Comparison of ENCODE assay signal across 8 mouse cellular contexts in the genomic region with DNA sequence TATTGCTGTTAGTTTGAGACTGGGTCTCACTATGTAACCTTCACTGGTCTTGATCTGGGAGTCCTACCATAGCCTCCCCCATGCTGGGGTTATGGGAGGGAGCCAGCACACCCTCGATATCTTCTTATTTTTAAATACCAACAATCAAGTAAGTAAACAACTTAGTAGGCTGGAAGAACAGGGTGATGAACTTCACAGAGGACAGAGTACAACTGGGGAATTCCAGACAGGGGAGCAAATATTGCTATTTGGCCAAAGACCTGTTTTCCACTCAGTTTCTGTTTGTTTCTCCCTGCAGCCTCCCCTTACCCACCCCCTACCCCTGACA. TPM values are rescaled to one million over a fixed set of nuclear protein-coding genes. Genes with fewer than 3 reads are reported as not detected.
DNase-seq lines count a peak whose midpoint lies in the region; ATAC-seq and TF ChIP-seq lines count a peak whose summit lies in the region.

No protein-coding gene starts in this region.

- H3K36me3 ChIP-seq in heart, embryonic 10.5 days, result peaks cover 5% of the 10 kb centered on the region; the same call in 1 of the 2 replicates
- H3K36me3 ChIP-seq in E14TG2a.4 (ENCODE audit: insufficient read depth, low read length), result peaks cover 3% of the 10 kb centered on the region; the same call in 1 of the 2 replicates
- no peaks in the 10 kb centered on the region for H3K36me3 ChIP-seq in forebrain, embryonic 15.5 days
- H3K36me3 ChIP-seq in liver, embryonic 16.5 days (ENCODE audit: control insufficient read depth, insufficient read depth), result no peaks in the 10 kb centered on the region

- 71% methylated on average over 1 of the region's 1 CpGs for WGBS in heart, embryonic 10.5 days
- WGBS in forebrain, embryonic 15.5 days, result 68% methylated on average over 1 of the region's 1 CpGs
- 11% methylated on average over 1 of the region's 1 CpGs for WGBS in liver, embryonic 16.5 days (ENCODE audit: insufficient replicate concordance)

- peak overlapping the region; percentile 84 for H3K4me2 ChIP-seq in forebrain, embryonic 15.5 days (replicated peaks)
- H3K4me2 ChIP-seq in liver, embryonic 16.5 days (ENCODE audit: low read depth, low read length), result peak overlapping the region; percentile 83

- peak overlapping the region; percentile 67; the same call in 1 of the 2 replicates for H3K9ac ChIP-seq in forebrain, embryonic 15.5 days (replicated peaks)
- peak overlapping the region; percentile 70 for H3K9ac ChIP-seq in liver, embryonic 16.5 days (ENCODE audit: low read depth, low read length)

- 0 out of 2 replicates have a peak overlapping the region, but pooled peaks have one; percentile 93 for H3K27ac ChIP-seq in heart, embryonic 10.5 days
- peak overlapping the region; percentile 85; the same call in 1 of the 2 replicates for H3K27ac ChIP-seq in forebrain, embryonic 15.5 days (replicated peaks)
- H3K27ac ChIP-seq in liver, embryonic 16.5 days (ENCODE audit: low read length), result peak overlapping the region; percentile 84

- peak overlapping the region; percentile 83 for H3K4me3 ChIP-seq in heart, embryonic 10.5 days
- H3K4me3 ChIP-seq in E14TG2a.4 (replicated peaks; ENCODE audit: low read length), result peak overlapping the region; percentile 85
- peak overlapping the region; percentile 55 for H3K4me3 ChIP-seq in forebrain, embryonic 15.5 days
- peak overlapping the region; percentile 72 for H3K4me3 ChIP-seq in liver, embryonic 16.5 days (ENCODE audit: low read depth, low read length)

- no peak for TF ChIP-seq CTCF in E14TG2a.4 (conservative IDR thresholded peaks at IDR 0.05; ENCODE audit: low read length)

- DNase-seq in heart, embryonic 10.5 days (ENCODE audit: low spot score), result no peak
- DNase-seq in heart, postnatal 25 days (ENCODE audit: low spot score), result no peak
- no peak for DNase-seq in thymus, postnatal 14 days
- no peak for DNase-seq in adrenal gland, adult 2 months
- no peak for DNase-seq in lung, postnatal 36 days

- peaks cover 17% of the 10 kb centered on the region for H3K4me1 ChIP-seq in heart, embryonic 10.5 days
- peaks cover 36% of the 10 kb centered on the region for H3K4me1 ChIP-seq in E14TG2a.4 (replicated peaks; ENCODE audit: low read depth, low read length)
- H3K4me1 ChIP-seq in forebrain, embryonic 15.5 days, result peaks cover 17% of the 10 kb centered on the region
- H3K4me1 ChIP-seq in liver, embryonic 16.5 days (ENCODE audit: control insufficient read depth, low read depth, low read length), result peaks cover 18% of the 10 kb centered on the region

- intact Hi-C loops in heart, postnatal 25 days (cut with DNase I), result no loop called here

- no peaks in the 10 kb centered on the region for H3K27me3 ChIP-seq in heart, embryonic 10.5 days (ENCODE audit: insufficient read depth, poor library complexity, severe bottlenecking)
- H3K27me3 ChIP-seq in E14TG2a.4 (ENCODE audit: insufficient read depth, low read length), result peaks cover 8% of the 10 kb centered on the region; the same call in 1 of the 2 replicates
- no peaks in the 10 kb centered on the region for H3K27me3 ChIP-seq in forebrain, embryonic 15.5 days
- H3K27me3 ChIP-seq in liver, embryonic 16.5 days (ENCODE audit: control insufficient read depth, insufficient read depth, low read depth, low read length), result no peaks in the 10 kb centered on the region

- H3K9me3 ChIP-seq in heart, embryonic 10.5 days, result no peaks in the 10 kb centered on the region
- no peaks in the 10 kb centered on the region for H3K9me3 ChIP-seq in E14TG2a.4 (ENCODE audit: low read length)
- H3K9me3 ChIP-seq in forebrain, embryonic 15.5 days, result no peaks in the 10 kb centered on the region
- H3K9me3 ChIP-seq in liver, embryonic 16.5 days (replicated peaks; ENCODE audit: control insufficient read depth, low read length), result no peaks in the 10 kb centered on the region

- ATAC-seq in forebrain, embryonic 15.5 days (replicated peaks), result no peak; the same call in 1 of the 2 replicates
- ATAC-seq in liver, embryonic 16.5 days (ENCODE audit: low read depth), result no peak

RNA-seq across cellular contexts. Expression of gene 1600014C10Rik, which starts 1.4 kb away (rescaled TPM):
- polyA plus RNA-seq in heart, embryonic 10.5 days (2016; fragmentation: Nextera tagmentation; extraction: Ambion mirVana), result 14.4 and 14.8 TPM in 2 replicates
- 10 to 100 TPM; 30.7 to 34.4 TPM for total RNA-seq in heart, postnatal 25 days (2021)
- 16.8 and 17.7 TPM in 2 replicates for polyA plus RNA-seq in forebrain, embryonic 15.5 days (2015; fragmentation: Nextera tagmentation; extraction: Ambion mirVana)
- 20.2 and 21.6 TPM in 2 replicates for polyA plus RNA-seq in liver, embryonic 16.5 days (2015; fragmentation: Nextera tagmentation; extraction: Ambion mirVana)
- total RNA-seq in adrenal gland, adult 2 months (2021), result 10 to 100 TPM; 37.8 to 40.5 TPM
- polyA plus RNA-seq in adrenal gland, adult 2 months (2012; rRNA removed), result 18.5 and 18.7 TPM in 2 replicates

RNA-seq across cellular contexts. Expression of gene Plekhf1, which starts 43.4 kb away (rescaled TPM):
- polyA plus RNA-seq in heart, embryonic 10.5 days (2016; fragmentation: Nextera tagmentation; extraction: Ambion mirVana), result 1.7 and 2.2 TPM in 2 replicates
- total RNA-seq in heart, postnatal 25 days (2021), result 1 to 10 TPM; 9.5 to 9.9 TPM
- 0.61 and 0.68 TPM in 2 replicates for polyA plus RNA-seq in forebrain, embryonic 15.5 days (2015; fragmentation: Nextera tagmentation; extraction: Ambion mirVana)
- polyA plus RNA-seq in liver, embryonic 16.5 days (2015; fragmentation: Nextera tagmentation; extraction: Ambion mirVana), result 0.52 and 0.54 TPM in 2 replicates
- total RNA-seq in adrenal gland, adult 2 months (2021), result 1 to 10 TPM; 2.7 to 3.7 TPM
- 2.3 and 2.5 TPM in 2 replicates for polyA plus RNA-seq in adrenal gland, adult 2 months (2012; rRNA removed)
